Mouse (Mus musculus): Measurements from ENCODE around the gene Ddx27. TPM values are rescaled to one million over a fixed set of nuclear protein-coding genes. Genes with fewer than 3 reads are reported as not detected.

Gene Ddx27
- polyA plus RNA-seq, 1 experiment from 2014 or later = 42.6 TPM

GRCm38 (mm10) chr2:167055386-167055785 is 40.4 kb downstream of the Ddx27 start:
- Histone ChIP-seq H3K4me1 (ENCODE audit: control insufficient read depth, insufficient read depth, low read length) (peaks cover under 1% of the 10 kb centered on the region; the same call in 1 of the 2 replicates), H3K9ac (replicated peaks; ENCODE audit: low read length) (no peak overlapping the region), H3K9me3 (replicated peaks; ENCODE audit: control insufficient read depth, low read length) (no peaks in the 10 kb centered on the region), H3K27me3 (ENCODE audit: control insufficient read depth, insufficient read depth, low read length) (no peaks in the 10 kb centered on the region), H3K36me3 (replicated peaks; ENCODE audit: control insufficient read depth, insufficient read depth, low read depth, low read length) (peaks cover 6% of the 10 kb centered on the region), H3K27ac (replicated peaks; ENCODE audit: low read depth, low read length) (no peak overlapping the region), H3K4me3 (ENCODE audit: low read depth, low read length) (no peak overlapping the region), H3K4me2 (ENCODE audit: low read depth, low read length) (no peak overlapping the region)
- no peak for ATAC-seq (replicated peaks; ENCODE audit: insufficient number of reproducible peaks, low FRiP score, low TSS enrichment, low read depth)
- 93% methylated on average over 15 of the region's 15 CpGs for WGBS
- DNase-seq (ENCODE audit: low spot score) = no peak

- Histone ChIP-seq H3K9ac (replicated peaks; ENCODE audit: low read length) (no peak overlapping the region), H3K4me1 (ENCODE audit: control insufficient read depth, insufficient read depth, low read length) (peaks cover 4% of the 10 kb centered on the region; the same call in 1 of the 2 replicates), H3K36me3 (replicated peaks; ENCODE audit: control insufficient read depth, insufficient read depth, low read depth, low read length) (peaks cover 6% of the 10 kb centered on the region), H3K9me3 (replicated peaks; ENCODE audit: control insufficient read depth, low read length) (no peaks in the 10 kb centered on the region), H3K4me2 (ENCODE audit: low read depth, low read length) (no peak overlapping the region), H3K27ac (replicated peaks; ENCODE audit: low read depth, low read length) (no peak overlapping the region), H3K27me3 (ENCODE audit: control insufficient read depth, insufficient read depth, low read length) (no peaks in the 10 kb centered on the region), H3K4me3 (ENCODE audit: low read depth, low read length) (no peak overlapping the region)
- ATAC-seq (replicated peaks; ENCODE audit: insufficient number of reproducible peaks, low FRiP score, low TSS enrichment, low read depth) = no peak
- DNase-seq (ENCODE audit: low spot score) = no peak
- WGBS = 93% methylated on average over 15 of the region's 15 CpGs
These were observed 41.4 kb downstream of the Ddx27 start for GRCm38 (mm10) chr2:167056210-167056941.

- DNase-seq (ENCODE audit: low spot score) (no peak), ATAC-seq (replicated peaks; ENCODE audit: insufficient number of reproducible peaks, low FRiP score, low TSS enrichment, low read depth) (no peak)
- H3K27me3 ChIP-seq (ENCODE audit: control insufficient read depth, insufficient read depth, low read length) = no peaks in the 10 kb centered on the region
- no peaks in the 10 kb centered on the region for H3K9me3 ChIP-seq (replicated peaks; ENCODE audit: control insufficient read depth, low read length)
- peaks cover 6% of the 10 kb centered on the region for H3K36me3 ChIP-seq (replicated peaks; ENCODE audit: control insufficient read depth, insufficient read depth, low read depth, low read length)
- H3K4me3 ChIP-seq (ENCODE audit: low read depth, low read length) = no peak overlapping the region
- no peak overlapping the region for H3K27ac ChIP-seq (replicated peaks; ENCODE audit: low read depth, low read length)
- no peak overlapping the region for H3K9ac ChIP-seq (replicated peaks; ENCODE audit: low read length)
- WGBS = 83% methylated on average over 5 of the region's 5 CpGs
- H3K4me1 ChIP-seq (ENCODE audit: control insufficient read depth, insufficient read depth, low read length) = peaks cover 4% of the 10 kb centered on the region; the same call in 1 of the 2 replicates
- H3K4me2 ChIP-seq (ENCODE audit: low read depth, low read length) = no peak overlapping the region
These were observed 41.9 kb downstream of the Ddx27 start for GRCm38 (mm10) chr2:167056942-167057323.

- Histone ChIP-seq H3K4me1 (ENCODE audit: control insufficient read depth, insufficient read depth, low read length) (peaks cover 4% of the 10 kb centered on the region; the same call in 1 of the 2 replicates), H3K36me3 (replicated peaks; ENCODE audit: control insufficient read depth, insufficient read depth, low read depth, low read length) (peaks cover 6% of the 10 kb centered on the region), H3K9ac (replicated peaks; ENCODE audit: low read length) (no peak overlapping the region), H3K27ac (replicated peaks; ENCODE audit: low read depth, low read length) (no peak overlapping the region), H3K9me3 (replicated peaks; ENCODE audit: control insufficient read depth, low read length) (no peaks in the 10 kb centered on the region), H3K27me3 (ENCODE audit: control insufficient read depth, insufficient read depth, low read length) (no peaks in the 10 kb centered on the region), H3K4me2 (ENCODE audit: low read depth, low read length) (no peak overlapping the region), H3K4me3 (ENCODE audit: low read depth, low read length) (no peak overlapping the region)
- ATAC-seq (replicated peaks; ENCODE audit: insufficient number of reproducible peaks, low FRiP score, low TSS enrichment, low read depth) (no peak), DNase-seq (ENCODE audit: low spot score) (no peak)
- 41% methylated on average over 3 of the region's 3 CpGs for WGBS
These were observed 43.2 kb downstream of the Ddx27 start for GRCm38 (mm10) chr2:167058201-167058600.

- 51% methylated on average over 3 of the region's 3 CpGs for WGBS
- DNase-seq (ENCODE audit: low spot score) = no peak
- Histone ChIP-seq H3K36me3 (replicated peaks; ENCODE audit: control insufficient read depth, insufficient read depth, low read depth, low read length) (peaks cover 6% of the 10 kb centered on the region), H3K4me2 (ENCODE audit: low read depth, low read length) (no peak overlapping the region), H3K27me3 (ENCODE audit: control insufficient read depth, insufficient read depth, low read length) (no peaks in the 10 kb centered on the region), H3K4me3 (ENCODE audit: low read depth, low read length) (no peak overlapping the region), H3K9ac (replicated peaks; ENCODE audit: low read length) (no peak overlapping the region), H3K27ac (replicated peaks; ENCODE audit: low read depth, low read length) (no peak overlapping the region), H3K9me3 (replicated peaks; ENCODE audit: control insufficient read depth, low read length) (no peaks in the 10 kb centered on the region), H3K4me1 (ENCODE audit: control insufficient read depth, insufficient read depth, low read length) (peaks cover 4% of the 10 kb centered on the region; the same call in 1 of the 2 replicates)
- ATAC-seq (replicated peaks; ENCODE audit: insufficient number of reproducible peaks, low FRiP score, low TSS enrichment, low read depth) = no peak
These were observed 43.9 kb downstream of the Ddx27 start for GRCm38 (mm10) chr2:167058814-167059387.

- Histone ChIP-seq H3K4me2 (ENCODE audit: low read depth, low read length) (no peak overlapping the region), H3K27me3 (ENCODE audit: control insufficient read depth, insufficient read depth, low read length) (no peaks in the 10 kb centered on the region), H3K36me3 (replicated peaks; ENCODE audit: control insufficient read depth, insufficient read depth, low read depth, low read length) (peaks cover 6% of the 10 kb centered on the region), H3K9ac (replicated peaks; ENCODE audit: low read length) (no peak overlapping the region), H3K4me1 (ENCODE audit: control insufficient read depth, insufficient read depth, low read length) (peaks cover 4% of the 10 kb centered on the region; the same call in 1 of the 2 replicates), H3K4me3 (ENCODE audit: low read depth, low read length) (no peak overlapping the region), H3K9me3 (replicated peaks; ENCODE audit: control insufficient read depth, low read length) (no peaks in the 10 kb centered on the region), H3K27ac (replicated peaks; ENCODE audit: low read depth, low read length) (no peak overlapping the region)
- DNase-seq (ENCODE audit: low spot score) = no peak
- WGBS = 49% methylated on average over 8 of the region's 8 CpGs
- ATAC-seq (replicated peaks; ENCODE audit: insufficient number of reproducible peaks, low FRiP score, low TSS enrichment, low read depth) = no peak
These were observed 44.5 kb downstream of the Ddx27 start for GRCm38 (mm10) chr2:167059536-167059935.

GRCm38 (mm10) chr2:167059960-167060359 is 45.0 kb downstream of the Ddx27 start:
- H3K27me3 ChIP-seq (ENCODE audit: control insufficient read depth, insufficient read depth, low read length) = no peaks in the 10 kb centered on the region
- ATAC-seq (replicated peaks; ENCODE audit: insufficient number of reproducible peaks, low FRiP score, low TSS enrichment, low read depth) = no peak
- 69% methylated on average over 12 of the region's 12 CpGs for WGBS
- DNase-seq (ENCODE audit: low spot score) = no peak
- H3K4me3 ChIP-seq (ENCODE audit: low read depth, low read length) = no peak overlapping the region
- no peaks in the 10 kb centered on the region for H3K9me3 ChIP-seq (replicated peaks; ENCODE audit: control insufficient read depth, low read length)
- peaks cover 8% of the 10 kb centered on the region for H3K36me3 ChIP-seq (replicated peaks; ENCODE audit: control insufficient read depth, insufficient read depth, low read depth, low read length)
- no peak overlapping the region for H3K4me2 ChIP-seq (ENCODE audit: low read depth, low read length)
- H3K4me1 ChIP-seq (ENCODE audit: control insufficient read depth, insufficient read depth, low read length) = peaks cover 4% of the 10 kb centered on the region; the same call in 1 of the 2 replicates
- no peak overlapping the region for H3K9ac ChIP-seq (replicated peaks; ENCODE audit: low read length)
- no peak overlapping the region for H3K27ac ChIP-seq (replicated peaks; ENCODE audit: low read depth, low read length)

GRCm38 (mm10) chr2:167060360-167060759 is 45.4 kb downstream of the Ddx27 start:
- H3K4me3 ChIP-seq (ENCODE audit: low read depth, low read length) = no peak overlapping the region
- no peak overlapping the region for H3K4me2 ChIP-seq (ENCODE audit: low read depth, low read length)

More at GRCm38 (mm10) chr2:167060360-167060759, 45.4 kb downstream of the Ddx27 start:
- Histone ChIP-seq H3K9me3 (replicated peaks; ENCODE audit: control insufficient read depth, low read length) (no peaks in the 10 kb centered on the region), H3K9ac (replicated peaks; ENCODE audit: low read length) (0 out of 2 replicates have a peak overlapping the region, but pooled peaks have one; percentile 7), H3K36me3 (replicated peaks; ENCODE audit: control insufficient read depth, insufficient read depth, low read depth, low read length) (peaks cover 10% of the 10 kb centered on the region), H3K27me3 (ENCODE audit: control insufficient read depth, insufficient read depth, low read length) (no peaks in the 10 kb centered on the region), H3K27ac (replicated peaks; ENCODE audit: low read depth, low read length) (no peak overlapping the region), H3K4me1 (ENCODE audit: control insufficient read depth, insufficient read depth, low read length) (peaks cover 4% of the 10 kb centered on the region; the same call in 1 of the 2 replicates)
- ATAC-seq (replicated peaks; ENCODE audit: insufficient number of reproducible peaks, low FRiP score, low TSS enrichment, low read depth) (no peak), DNase-seq (ENCODE audit: low spot score) (no peak)
- 72% methylated on average over 3 of the region's 3 CpGs for WGBS

Measured in embryonic facial prominence, embryonic 11.5 days (tissue).